Mouse (Mus musculus): Measurements from ENCODE around the gene Mrpl37. TPM values are rescaled to one million over a fixed set of nuclear protein-coding genes. Genes with fewer than 3 reads are reported as not detected.
A peak's percentile ranks its signal among the peaks of the same experiment; 100 is the strongest.
"Not testable (repeated sequence)": the region's sequence is repeated elsewhere in the genome, so short reads cannot be mapped to it uniquely, and the experiment has no call there.

The Mrpl37 gene
- 10 to 100 TPM; 64.0 to 67.7 TPM for total RNA-seq (2021)

DNA sequence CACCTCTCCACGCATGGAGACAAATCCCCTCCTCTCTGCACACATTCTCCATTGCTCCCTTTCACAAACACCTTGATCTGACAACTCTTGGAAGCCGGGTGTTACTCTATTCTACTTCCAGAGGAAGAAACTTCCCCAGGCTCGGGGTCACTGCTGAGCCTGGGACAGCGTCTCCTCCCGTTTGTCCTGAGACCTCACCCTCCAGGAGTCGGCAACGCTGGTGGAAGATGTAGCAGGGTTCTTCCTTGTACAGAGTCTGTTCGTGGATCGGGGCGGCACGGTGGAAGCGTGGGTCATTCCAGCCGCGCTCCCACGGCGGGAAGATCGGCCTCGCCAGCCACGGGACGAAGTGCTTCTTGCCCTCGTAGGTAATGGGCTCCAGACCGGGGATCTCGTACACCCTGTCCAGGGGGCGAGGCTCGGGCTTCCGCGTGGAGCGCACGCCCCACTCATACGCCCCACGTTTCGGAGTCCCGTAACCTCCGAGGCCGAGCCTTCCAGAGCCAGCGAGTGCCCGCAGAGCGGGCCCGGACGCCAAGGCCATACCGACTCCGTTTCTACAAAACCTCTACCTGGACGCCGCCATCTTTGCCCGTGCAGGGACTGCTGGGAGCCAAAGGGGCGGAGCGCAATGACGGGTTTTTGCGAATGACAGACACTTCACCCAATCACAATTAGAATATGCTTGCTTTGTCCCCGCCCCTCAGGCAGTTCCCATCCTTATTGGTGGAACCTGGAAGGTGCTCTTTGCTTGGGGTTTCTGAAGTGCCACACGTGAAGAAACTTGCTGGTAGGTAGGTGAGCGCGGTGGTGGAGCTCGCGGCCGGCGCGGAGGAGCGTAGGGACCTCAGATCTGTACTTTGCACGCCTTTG lies at the start of gene Mrpl37, which contains the start of gene Cyb5rl:
Gene Mrpl37, minus strand, starts transcription at position 617 of the 873 bp plus-strand sequence.
Gene Cyb5rl, plus strand, starts transcription at position 737 of the 873 bp plus-strand sequence.
- DNase-seq (ENCODE audit: extremely low spot score in 1 of 2, low spot score in 2 of 2) = peak; percentile 95 to 97
- intact Hi-C loops (cut with DNase I) = loop anchor here (5.0 kb wide), 2 partner anchors 96 to 154 kb away; partner anchors contain the start of gene Ssbp3

DNA sequence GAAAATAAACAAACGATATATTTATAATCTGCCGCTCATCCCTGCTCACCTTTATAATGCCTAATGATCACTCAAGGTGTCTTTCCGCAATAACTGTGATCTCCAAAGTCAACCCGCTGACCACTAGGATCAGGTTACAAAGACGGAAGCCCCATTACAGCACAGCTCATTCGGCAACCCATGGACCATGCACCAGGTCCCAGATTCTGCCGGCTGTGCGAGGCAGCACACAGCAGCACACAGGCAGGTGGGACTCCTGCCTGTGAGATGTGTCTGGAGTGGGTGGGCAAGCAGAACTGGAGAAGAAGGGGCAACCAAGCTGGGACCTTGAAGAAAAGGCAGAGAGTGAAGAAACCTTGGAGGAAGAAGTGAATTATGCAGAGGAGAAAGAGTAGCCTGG lies 47.6 kb upstream of the Mrpl37 start:
- intact Hi-C loops (cut with DNase I) = no loop called here
- DNase-seq (ENCODE audit: extremely low spot score in 1 of 2, low spot score in 2 of 2) = no peak

DNA sequence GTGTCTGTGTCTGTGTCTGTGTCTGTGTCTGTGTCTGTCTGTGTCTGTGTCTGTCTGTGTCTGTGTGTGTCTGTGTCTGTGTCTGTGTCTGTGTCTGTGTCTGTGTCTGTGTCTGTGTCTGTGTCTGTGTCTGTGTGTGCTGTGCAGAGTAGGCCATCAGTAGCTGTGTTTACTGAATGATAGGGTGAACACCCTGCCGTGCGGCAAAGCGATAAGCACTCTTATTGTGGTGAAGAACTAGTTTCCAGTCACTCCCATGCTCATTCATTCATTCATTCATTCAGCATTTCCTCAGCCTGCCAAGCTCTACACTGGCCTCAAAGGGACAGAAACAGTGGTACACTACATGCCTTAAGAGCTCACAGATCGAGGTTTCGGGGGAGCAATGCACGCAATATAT lies 42.5 kb upstream of the Mrpl37 start:
- DNase-seq (ENCODE audit: extremely low spot score in 1 of 2, low spot score in 2 of 2); intact Hi-C loops (cut with DNase I): not testable (repeated sequence)

DNA sequence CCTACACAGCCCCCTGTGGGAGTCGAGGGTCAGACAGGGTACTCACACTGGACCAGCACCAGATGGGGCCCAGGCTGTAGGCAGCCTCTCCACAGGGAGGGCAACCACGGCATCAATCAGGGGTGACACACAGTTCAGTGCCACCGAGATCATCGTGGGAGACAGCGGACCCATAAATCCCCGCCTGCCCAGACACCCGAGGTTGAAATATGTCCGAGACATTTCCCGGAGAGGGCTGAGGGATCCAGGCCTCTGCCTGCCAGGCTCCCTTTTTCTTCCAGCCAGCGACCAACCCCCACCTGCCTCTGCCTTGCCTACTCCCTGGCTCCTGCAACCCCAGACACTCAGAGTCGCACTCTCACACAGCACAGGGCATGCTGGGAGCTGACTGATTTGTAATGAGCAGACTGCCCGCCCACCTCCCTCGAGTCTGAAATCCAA lies 41.6 kb upstream of the Mrpl37 start:
- no peak for DNase-seq (ENCODE audit: extremely low spot score in 1 of 2, low spot score in 2 of 2)
- intact Hi-C loops (cut with DNase I) = no loop called here

DNA sequence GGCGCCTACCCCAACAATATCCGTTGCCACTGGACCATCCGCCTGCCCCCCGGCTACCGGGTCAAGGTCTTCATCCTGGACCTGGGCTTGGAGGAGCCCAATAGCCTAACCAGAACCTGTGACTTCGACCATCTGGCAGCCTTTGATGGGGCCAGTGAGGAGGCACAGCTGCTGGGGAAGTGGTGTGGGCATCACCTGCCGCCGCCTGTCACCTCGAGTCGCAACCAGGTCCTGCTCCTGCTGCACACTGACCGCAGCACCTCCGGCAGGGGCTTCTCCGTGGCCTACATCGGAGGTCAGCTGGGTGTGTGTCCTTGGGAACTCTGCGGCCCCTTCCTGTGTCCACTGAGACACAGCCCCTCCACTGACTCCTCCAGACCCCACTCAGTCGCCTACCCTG lies 40.1 kb upstream of the Mrpl37 start:
- no peak for DNase-seq (ENCODE audit: extremely low spot score in 1 of 2, low spot score in 2 of 2)
- intact Hi-C loops (cut with DNase I) = no loop called here

DNA sequence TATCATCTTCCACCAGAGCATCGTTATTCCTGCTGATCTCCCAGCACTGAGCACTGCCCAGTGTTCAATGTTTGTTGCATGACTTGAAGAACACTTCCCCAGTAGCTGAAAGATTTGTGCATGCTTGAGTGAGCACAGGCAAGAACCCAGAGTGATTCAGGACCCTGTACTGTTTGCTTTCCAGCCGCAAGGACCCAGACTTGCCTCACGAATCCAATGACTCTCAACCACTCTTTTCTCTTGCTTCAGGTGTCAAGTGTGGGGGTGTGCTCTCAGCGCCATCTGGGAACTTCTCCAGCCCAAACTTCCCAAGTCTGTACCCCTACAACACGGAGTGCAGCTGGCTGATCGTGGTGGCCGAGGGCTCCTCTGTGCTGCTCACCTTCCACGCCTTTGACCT lies 35.6 kb upstream of the Mrpl37 start:
- no peak for DNase-seq (ENCODE audit: extremely low spot score in 1 of 2, low spot score in 2 of 2)
- intact Hi-C loops (cut with DNase I) = no loop called here

DNA sequence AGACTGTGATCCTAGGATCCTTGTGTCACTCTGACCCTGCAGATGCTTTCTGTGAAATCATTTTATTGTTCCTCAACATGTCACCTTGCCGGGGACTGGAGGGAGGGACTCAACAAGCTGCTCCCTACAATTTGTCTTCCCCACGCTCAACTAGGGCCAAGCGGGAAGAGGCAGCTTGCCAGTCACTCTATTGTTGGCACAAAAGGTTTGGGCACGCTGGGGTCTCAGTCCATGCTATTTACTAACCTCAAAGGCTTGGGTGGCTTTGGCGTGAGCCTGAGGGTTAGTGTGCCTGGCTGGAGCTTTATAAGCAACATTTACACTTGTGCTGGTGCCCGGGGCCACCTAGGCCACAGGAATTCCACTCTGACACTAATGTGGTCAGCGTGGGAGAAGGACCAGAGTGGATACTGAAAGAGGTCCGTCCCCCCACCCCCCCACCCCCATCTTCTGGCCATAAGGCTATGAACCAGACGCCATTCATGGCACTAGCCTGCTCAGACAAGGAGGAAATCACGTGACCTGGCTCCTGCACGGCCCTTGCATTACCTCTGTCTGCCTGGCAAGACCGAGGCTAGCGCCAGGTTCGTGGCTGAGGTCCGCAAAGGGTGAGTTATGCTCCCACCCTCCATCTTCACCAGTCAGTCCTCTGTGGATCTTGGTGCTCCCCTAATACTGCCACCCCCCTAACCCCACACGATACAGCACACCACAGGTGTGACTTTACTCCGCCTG lies 32.3 kb upstream of the Mrpl37 start:
- intact Hi-C loops (cut with DNase I) = no loop called here
- no peak for DNase-seq (ENCODE audit: extremely low spot score in 1 of 2, low spot score in 2 of 2)

DNA sequence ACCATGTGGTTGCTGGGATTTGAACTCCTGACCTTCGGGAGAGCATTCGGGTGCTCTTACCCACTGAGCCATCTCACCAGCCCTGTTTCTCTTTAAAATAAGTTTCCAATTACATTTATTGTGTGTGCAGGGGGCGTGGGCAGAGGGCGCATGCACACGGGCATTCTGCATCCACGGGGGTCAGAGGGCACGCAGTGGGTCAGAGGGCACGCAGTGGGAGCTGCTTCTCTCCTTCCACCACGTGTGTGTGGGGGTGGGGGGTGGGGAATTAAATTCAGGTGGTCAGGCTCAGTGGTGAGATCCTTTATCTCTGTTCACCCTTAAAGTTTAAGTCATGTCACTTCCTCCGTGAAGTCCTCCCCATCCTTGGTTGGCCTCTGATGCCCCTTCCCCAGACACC lies 31.7 kb upstream of the Mrpl37 start:
- no peak for DNase-seq (ENCODE audit: extremely low spot score in 1 of 2, low spot score in 2 of 2)

DNA sequence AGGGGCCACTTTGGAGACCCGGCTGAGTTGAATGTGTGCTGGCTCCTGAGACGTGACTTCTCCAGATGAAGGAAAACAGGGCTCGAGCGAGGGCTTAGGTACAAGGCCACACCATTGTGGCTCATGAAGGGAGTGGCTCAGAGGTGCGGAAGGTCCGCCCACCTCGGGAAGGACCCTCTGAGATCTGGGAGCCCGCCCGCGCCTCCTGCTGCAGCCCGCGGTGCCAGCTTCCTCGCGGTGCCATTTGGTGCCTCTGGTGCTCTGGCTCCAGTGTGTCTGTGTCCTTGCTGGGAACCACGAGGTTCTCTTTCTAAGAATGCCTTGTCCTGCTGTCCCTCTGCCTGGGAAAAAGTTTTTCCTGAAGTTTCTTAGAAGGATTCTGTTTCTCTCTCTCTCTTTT lies 31.2 kb upstream of the Mrpl37 start:
- DNase-seq (ENCODE audit: extremely low spot score in 1 of 2, low spot score in 2 of 2) = no peak

More for the DNA sequence above, 31.7 kb upstream of the Mrpl37 start:
- intact Hi-C loops (cut with DNase I) = no loop called here

DNA sequence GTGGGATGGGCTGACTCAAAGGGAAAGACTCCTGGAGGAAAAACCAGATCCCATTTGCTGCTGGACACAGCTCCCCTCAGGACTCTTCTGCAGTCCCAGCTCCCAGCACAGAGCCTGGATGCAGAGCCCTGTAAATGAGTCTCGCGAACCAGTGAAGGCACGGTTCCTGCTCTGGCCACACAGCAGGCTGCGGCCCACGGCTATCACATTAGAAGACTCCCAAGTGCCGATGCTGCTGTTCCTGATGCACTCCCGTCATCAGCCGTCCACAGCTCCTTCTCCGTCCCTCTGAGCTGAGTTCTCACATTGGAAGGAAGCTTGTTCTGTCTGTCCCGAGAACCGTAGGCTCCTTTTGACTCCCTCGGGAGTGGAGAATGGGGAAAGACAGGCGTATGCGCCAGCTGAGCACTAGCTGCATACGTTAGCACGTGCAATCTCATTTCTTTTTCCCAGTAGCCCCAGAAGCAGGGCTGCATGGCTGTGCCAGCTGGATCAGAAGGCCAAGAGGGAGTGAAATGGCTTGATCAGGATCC lies 30.2 kb upstream of the Mrpl37 start, which contains the start of gene Cdcp2:
Gene Cdcp2, plus strand, starts transcription at position 51 of the 533 bp plus-strand sequence.
- DNase-seq (ENCODE audit: extremely low spot score in 1 of 2, low spot score in 2 of 2) = no peak
- intact Hi-C loops (cut with DNase I) = no loop called here

More for the DNA sequence above, 31.2 kb upstream of the Mrpl37 start:
- intact Hi-C loops (cut with DNase I) = no loop called here

DNA sequence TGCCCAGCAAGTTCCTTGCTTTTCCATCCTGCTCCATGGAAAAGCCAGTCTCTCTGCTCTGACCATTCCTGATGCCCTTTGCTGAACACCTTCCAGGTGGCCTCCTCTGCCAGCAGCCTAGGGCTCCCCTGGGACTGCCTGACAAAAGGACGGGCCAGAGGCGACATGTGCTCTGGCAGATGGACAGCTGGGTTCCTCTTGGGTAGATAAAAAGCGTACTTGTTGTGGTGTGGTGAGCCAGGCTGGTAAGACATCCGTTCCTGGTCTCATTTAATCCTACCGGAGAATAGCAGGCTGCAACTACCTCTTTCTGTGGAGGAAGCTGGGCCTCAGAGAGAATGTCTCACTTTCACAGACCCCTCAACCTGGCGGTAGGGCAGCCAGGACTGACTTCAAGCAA lies 29.4 kb upstream of the Mrpl37 start:
- no peak for DNase-seq (ENCODE audit: extremely low spot score in 1 of 2, low spot score in 2 of 2)
- intact Hi-C loops (cut with DNase I) = no loop called here

DNA sequence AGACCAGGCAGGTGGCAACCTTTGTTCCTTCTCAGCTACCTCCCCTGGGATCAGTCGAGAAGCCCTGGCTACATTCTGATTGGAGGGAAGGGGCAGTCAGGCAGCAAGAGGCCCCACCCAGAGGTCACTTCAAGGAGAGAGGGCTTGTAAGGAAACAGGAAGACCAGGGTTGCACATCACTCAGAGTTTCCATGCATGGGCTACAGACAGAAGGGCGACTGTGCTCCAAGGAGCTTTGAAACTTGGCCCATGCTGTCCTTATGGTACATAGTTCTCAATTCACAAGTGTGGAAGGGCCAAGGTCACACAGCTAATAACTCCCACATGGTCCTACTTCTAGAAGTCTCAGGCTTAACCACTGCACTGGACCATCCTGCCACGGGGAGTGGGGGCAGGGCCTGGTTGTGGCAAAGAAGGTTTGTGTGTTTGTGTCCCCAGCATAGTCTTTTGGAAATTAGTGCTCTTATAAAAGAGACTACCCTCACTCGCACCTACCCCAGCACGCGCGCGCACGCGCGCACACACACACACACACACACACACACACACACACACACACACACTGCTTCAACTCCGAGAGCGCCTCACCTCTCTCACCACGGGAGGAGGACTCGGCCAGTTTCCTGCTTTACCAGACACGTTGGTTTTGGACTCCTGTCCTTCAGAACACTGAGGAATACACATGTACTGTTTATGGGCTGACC lies 28.0 kb upstream of the Mrpl37 start:
- no peak for DNase-seq (ENCODE audit: extremely low spot score in 1 of 2, low spot score in 2 of 2)
- intact Hi-C loops (cut with DNase I) = no loop called here

DNA sequence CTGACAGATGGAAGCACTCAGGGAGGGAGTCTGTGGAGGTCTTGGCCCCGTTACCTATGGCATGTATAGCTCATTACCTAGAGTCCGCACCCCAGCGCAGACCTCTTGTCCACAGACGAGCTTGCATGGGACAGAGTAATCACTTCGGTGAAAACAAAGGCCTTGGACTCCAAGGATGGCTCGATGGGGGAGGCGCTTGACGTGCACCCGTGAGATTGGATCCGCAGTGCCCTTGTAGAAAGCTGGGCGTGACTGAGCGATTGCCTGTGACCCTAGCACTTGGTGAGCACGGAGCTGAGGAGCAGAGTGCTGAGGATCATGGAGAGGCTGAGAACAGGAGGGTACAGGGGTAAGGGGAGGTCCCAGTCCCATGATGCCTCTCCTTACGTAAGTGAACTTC lies 25.0 kb upstream of the Mrpl37 start:
- DNase-seq (ENCODE audit: extremely low spot score in 1 of 2, low spot score in 2 of 2) = no peak
- intact Hi-C loops (cut with DNase I) = no loop called here

DNA sequence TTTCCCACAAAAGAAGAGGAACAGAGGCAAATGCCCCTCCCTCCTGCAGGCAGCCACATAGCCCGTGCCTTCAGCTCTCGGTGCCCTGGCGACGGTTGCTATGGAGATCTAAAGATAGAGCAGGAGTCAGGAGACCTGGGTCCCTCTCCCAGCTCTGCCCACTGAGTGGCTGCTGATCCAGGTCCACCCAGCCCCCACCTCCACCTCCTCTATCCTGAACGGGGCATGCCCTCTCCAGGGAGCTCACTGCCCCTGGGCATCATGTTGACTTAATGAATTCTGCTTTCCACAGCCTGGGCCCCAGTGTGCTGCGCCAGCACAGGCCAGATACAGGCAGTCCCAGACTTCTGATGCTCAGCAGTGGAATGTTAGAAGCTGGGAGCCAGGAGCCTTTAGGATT lies 18.2 kb upstream of the Mrpl37 start:
- intact Hi-C loops (cut with DNase I) = no loop called here
- peak; percentile 77 to 82 for DNase-seq (ENCODE audit: extremely low spot score in 1 of 2, low spot score in 2 of 2)

DNA sequence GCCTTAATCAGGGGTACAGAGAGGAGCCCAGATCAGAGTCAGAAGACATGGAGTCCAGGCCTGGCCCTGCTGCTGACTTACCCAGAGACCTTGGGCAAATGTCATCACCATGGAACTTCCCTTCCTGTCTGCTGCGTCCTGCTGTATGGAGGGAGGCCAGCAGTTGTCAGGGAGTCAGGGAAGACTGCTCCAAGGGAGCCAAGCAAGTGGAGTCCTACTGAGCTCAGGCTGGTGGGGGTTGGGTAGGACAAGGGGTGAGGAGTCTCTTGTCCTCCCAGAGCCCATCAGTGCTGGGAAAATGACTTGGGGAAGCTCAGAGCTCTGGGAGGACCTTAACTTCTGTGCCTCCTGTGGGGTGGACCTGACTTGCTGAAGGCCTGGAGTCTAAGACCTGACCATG lies 17.7 kb upstream of the Mrpl37 start:
- intact Hi-C loops (cut with DNase I) = no loop called here
- DNase-seq (ENCODE audit: extremely low spot score in 1 of 2, low spot score in 2 of 2) = peak in 1 of 2 experiments; percentile 53

DNA sequence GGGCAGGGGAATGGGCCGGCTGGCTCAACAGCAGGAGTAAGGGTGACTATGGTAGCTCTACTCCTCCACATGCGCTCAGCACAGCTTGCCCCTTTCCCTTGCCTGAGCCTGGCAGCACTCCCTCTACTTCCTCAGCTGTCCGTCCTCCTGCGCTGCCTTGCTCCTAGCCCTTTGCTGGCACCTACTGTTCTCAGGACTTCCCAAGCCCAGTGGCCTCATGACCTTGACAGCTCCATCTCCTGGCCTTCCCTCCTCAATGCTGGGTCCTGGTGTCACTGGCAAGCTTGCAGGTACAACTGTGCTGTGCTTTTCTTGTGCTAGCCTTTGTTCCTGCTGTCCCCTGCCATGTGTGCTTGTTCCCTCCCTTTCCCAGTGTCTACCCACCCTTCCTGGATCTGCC lies 16.5 kb upstream of the Mrpl37 start:
- intact Hi-C loops (cut with DNase I) = no loop called here
- no peak for DNase-seq (ENCODE audit: extremely low spot score in 1 of 2, low spot score in 2 of 2)

DNA sequence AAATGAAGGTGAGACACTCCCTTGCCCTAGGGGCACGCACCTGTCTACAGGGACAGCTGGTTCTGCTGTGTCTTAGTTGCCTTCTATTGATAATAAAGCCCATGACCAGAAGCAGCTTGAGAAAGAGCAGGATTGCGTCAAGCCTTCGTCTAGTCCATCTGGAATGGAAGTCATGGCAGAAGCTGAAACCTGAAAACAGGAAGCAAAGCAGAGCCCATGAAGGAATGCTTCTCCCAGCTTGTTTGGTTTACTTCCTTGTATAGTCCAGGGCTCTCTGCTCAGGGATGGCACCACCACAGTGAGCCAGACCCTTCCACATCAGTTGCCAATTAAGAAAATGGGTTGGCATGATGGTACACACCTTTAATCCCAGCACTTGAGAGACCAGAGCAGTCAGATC lies 15.5 kb upstream of the Mrpl37 start:
- DNase-seq (ENCODE audit: extremely low spot score in 1 of 2, low spot score in 2 of 2) = no peak
- intact Hi-C loops (cut with DNase I) = no loop called here

DNA sequence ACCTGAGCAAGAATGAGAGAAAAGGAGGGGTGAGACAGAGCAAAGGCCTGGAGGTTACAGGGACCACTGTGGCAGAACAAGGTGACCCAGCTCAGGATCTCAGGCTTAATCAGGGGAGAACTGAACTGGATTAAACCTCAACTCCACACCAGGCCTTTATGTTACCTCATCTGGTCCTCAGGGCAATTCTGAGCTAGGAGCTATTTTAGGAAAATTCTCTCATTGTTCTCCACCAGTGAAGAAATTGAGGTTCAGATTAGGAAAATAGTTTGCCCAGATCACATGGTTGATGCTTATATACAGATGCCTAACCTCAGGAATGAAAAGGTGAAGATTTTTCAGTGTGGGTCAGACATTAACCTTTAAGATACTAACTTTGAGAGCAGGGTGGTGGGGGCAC lies 13.0 kb upstream of the Mrpl37 start:
- DNase-seq (ENCODE audit: extremely low spot score in 1 of 2, low spot score in 2 of 2) = no peak
- intact Hi-C loops (cut with DNase I) = no loop called here

DNA sequence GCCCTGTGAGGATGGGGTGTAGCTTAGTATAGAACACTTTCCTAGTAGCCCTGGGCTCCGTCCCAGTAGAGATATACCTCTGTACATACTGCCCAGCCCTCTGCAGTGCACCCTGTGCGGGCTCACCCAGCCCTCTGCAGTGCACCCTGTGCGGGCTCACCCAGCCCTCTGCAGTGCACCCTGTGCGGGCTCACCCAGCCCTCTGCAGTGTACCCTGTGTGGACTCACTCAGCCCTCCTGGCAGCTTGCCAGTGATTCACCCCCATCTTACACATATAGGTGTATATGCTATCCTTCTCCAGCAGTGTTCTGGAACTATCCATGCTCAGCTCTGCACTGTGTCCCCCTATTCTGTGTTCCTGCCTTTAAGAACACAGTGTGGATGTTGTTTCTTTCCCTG lies 12.2 kb upstream of the Mrpl37 start:
- intact Hi-C loops (cut with DNase I) = no loop called here
- DNase-seq (ENCODE audit: extremely low spot score in 1 of 2, low spot score in 2 of 2) = peak in 1 of 2 experiments; percentile 51

All from left cerebral cortex, postnatal 10 days (tissue).